Mouse (Mus musculus) spleen, postnatal 10 days (tissue): ENCODE measurements around the gene Rab4a.

Experiments used
- DNase-seq, 2 experiments: peaks; one replicate each; pipeline ENCODE4 v3.0.0; 2021 to 2022; ENCODE audit warnings: low spot score in 2 of 2

Rab4a gene

DNA sequence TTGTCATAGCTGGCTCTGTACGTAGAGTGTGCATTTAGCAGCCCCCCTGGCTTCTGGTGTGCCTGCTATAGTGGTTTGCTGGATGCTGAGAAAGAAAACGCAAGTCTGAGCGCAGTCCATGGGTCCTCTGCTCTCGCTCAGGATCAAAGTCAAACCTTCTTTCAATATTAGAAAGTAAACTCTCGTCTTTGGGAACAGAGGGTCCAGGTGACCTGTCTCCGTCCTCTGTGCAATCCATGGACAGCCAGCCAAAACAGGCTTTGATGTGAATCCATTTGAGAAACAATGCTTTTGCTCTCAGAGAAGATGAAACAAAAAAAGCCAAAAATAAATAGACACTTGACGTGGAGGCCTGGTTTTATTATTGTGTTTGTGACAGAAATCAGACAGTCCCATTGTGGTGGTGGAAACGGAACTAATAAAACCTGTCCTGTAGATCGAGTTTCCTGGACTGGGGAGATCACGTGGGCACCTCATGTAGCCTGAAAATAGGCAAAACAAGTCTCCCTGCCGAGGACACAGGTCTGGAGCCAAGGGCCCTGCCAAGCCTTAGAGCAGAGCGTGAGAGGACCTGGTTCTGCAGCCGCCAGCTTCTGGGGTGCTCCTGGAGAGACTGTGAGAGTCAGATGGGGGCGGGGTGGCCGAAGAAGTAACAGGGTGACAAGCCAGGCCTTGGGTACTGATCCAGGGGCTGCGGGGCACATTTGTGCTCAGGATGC, 7.5 kb downstream of the Rab4a start:
- DNase-seq: no peak

DNA sequence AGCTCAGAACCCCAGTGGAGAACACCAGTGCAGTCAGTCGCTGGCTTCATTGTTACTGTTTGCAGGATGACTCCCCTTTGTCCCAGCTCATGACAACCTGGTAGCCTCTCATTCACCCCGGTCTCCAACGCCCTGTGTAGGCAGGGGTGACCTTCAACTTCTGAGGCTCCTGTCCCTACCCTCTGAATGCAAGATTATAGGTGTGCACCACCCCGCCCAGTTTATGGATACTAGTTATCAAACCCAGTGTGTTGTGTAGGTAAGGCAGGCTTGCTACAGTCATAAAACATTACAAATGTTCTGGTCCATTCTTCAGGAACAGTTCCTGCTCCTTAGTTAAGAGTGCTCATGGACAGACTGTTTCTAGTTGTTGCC, 8.1 kb downstream of the Rab4a start:
- DNase-seq: no peak

DNA sequence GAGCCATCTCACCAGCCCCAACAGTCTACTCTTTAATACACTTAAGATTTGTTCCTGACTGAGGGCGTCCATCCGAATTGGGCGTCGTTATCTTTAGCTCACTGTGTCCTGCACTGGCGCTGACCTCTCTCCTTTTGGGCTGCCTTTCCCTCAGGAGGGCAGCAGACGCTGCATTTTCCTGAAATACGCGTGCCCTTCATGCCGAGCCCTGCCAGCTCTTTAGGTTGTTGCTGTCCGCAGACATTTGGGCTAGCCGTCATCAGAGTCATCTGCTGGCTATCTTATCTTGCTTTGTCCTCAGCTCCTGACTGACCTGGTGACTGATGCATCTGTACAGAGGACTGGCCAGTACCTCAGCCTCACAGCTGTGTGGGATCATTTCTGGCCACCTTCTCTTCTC, 9.5 kb downstream of the Rab4a start:
- DNase-seq: no peak

DNA sequence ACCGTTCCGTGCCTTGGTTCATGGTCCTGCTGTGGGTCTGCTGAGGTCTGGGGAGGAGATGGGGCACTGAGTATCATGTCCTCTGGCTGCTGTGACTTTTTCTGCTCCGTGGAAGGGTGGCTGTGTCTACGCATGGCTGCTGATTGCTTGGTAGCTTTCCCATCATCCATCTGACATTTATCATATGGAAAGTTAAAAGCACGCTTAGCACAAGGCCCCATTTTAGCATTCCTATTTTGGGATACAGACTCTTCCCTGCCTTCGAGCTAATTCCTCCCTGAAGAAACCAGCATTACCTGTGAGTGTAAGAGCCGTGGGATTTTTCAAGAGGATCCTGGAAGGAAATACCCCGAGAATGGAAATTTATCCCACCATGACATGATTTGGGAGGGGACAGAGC, 11.2 kb downstream of the Rab4a start:
- no peak for DNase-seq

DNA sequence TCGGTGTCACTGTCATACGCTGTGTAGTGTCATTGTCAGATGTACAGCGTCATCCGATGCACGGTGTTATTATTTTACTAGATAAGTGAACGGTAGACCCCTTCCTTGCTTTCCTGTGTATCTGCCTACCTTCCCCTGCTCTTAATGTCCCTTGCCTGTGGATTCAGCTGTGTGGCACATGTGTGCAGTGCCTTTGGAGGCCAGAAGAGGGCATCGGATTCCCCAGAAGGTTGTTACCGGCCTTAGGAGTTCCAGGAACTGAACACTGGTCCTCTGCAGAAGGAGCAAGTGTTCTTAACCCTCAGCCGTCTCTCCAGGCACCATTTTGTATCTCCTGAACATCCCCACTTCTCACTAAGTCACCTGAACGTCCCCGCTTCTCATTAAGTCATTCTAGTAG, 12.0 kb downstream of the Rab4a start:
- DNase-seq: no peak

DNA sequence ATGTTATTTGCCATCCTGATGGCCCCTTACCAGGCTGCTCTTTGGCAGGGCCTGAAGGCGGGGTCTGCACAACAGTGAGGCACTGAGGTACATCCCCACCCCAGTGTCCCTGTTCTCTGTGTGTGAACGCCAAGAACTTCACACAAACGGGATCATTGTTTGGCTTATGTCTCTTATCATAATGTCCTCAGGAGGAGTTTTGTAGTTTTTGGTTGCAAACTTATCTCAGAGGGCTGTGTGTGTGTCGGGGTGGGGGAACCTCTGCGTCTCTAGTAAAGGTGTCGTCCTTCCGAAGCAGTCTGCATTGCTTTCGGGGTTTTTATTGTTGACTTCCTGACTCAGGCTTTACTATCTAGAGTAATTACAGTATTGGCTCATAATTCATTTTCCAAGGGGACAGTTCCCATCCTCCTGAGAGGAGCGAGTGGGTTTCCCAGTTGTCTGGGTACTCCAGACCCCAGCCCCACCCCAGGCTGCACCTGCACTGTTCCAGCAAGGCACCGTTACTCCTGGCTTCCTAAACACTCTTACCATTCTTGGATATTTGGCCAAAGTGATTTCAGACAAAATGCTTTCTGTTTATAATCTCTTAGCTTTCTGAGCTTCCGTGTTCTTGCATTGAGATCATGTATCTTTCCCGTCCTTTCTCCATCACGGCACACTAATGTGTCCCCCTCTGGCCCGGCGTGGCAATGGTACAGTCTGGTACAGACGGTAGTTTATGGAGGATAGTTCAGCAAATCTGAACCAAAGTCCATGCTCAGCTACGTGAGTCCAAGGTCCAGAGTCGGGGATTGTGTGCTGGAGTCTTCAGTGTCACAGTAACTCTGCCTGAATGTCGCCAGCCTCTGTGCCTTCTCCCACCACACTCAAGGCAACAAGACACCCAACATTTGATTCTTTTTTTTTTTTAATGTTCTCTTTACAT, 14.2 kb downstream of the Rab4a start:
- no peak for DNase-seq

DNA sequence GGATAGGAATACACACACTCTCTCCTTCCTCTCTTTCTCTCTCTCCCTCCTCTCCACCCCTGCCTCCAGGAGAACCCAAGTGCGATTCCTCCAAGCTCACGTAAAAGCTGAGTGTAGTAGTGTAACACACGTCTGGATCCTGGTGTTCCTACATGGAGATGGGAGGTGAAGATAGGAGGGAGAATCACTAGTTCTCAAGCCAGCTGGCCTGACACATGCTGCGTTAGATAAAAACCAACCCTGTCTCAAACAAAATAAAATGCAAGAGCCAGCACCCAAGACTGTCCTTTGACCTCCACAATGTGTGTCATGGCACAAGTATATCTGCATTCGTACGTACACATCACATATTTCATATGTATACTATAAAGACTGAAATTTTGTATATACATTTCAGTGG, 15.0 kb downstream of the Rab4a start:
- no peak for DNase-seq

DNA sequence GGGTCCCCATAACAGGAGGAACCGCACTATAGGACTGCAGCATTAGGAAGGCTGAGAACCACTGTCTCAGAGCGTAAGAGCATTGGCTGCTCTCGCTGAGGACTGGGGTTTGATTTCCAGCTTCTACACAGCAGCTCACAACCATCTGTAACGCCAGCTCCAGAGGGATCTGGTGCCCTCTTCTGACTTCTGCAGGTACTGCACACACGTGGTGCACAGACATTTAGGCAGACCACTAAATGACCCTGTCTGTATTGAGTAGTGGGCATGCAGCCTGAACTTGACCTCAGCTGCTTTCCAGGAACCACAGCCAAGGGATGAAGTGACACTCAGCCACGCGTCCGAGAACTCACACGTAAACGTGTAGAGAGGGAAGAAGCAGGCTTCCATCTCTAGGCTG, 17.3 kb downstream of the Rab4a start:
- DNase-seq: peak in 1 of 2 experiments; percentile 43

DNA sequence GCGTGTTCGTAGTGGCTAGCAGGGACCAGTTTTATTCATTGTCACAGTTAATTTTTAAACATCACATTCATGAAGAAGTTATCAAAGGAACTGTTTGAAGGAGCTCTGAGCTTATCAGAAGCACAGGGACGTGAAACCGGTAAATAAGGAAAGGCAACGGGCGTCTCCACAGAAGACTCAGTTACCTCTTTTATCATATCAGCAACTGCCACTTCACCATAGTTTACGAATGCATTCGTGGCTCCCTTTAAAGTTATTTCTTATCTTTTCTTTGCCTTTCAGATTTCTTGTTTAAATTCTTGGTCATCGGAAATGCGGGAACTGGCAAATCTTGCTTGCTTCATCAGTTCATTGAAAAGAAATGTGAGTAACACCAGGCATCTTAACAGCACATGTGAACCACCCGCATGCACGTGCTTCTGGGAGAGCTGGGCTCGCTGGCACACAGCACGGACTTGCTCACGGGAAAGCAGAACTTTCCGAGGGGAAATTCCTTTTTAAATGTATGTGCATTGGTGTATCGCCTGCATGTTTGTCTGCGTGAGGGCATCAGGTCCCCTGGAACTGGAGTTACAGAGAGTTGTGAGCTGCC, 17.8 kb downstream of the Rab4a start:
- no peak for DNase-seq

DNA sequence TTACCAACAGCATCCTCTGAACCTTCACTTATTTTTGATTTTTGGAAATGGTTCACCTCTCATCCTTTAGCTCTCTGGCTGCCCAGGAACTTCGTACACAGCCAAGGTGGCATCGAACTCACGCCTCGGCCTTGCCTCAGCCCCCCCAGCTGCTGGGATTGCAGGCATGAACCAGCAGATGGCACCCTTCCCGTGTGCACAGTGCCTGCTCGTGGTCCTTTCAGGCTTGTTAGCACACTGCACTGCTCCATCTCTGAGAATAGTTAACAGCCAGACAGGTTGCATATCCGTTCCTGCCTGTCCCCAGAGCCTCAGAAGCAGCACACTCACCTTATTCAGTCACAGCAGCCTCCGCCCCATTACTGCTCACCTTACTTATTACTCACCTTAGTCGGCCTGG, 20.2 kb downstream of the Rab4a start:
- no peak for DNase-seq

DNA sequence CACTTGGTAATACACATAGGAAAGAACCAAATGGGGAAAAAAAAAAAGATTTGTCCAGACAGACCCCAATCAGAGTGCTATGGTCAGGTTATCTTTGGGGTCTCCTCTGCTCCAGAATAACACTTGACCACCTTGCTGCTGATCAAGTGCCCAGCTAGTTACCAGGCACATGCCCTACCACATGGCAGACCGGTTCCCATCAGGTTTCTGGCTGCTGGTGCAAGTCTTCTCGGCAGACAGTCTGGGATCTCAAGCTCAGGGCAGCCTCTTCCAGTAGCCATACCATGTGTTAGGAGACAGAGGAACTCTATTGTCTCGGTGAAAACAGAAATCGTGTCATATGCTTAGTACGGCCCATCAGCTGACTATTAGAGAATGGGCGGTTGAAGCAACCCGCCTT, 21.0 kb downstream of the Rab4a start:
- no peak for DNase-seq

DNA sequence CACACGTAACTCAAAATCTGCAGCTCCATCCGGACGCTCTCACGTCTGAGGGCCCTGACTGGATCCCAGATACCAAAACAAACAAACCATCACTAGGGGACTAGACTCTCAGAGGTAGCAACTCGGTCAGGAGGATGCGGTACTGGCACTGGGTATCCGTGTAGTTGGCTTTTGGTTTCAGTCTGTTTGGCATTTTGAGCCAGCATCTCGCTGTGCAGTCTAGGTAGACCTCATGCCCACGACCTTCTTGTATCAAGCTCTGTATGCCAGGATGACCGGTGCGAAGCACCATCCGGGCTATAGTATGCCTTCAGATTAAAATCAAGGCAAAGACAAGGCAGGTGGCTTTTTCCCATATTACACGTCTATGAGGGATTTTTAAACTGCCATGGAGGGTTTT, 21.7 kb downstream of the Rab4a start:
- no peak for DNase-seq

DNA sequence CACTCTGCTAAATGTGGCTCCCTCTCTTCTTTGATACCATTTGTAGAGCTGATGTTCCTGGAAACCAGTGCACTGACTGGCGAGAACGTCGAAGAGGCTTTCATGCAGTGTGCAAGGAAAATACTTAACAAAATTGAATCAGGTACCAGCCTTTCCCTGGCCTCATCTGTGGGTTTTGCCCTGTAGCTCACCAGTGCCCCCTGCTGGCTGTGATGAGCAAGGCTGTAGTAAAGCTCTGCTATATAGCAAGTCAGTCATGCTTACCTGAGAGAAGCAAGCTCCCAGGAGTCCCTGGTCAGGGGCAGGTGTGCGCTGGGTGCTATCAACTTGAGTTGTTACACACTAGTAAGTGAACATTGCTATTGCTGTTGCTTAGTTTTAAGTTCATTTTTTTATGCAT, 27.0 kb downstream of the Rab4a start:
- peak; percentile 38 to 71 for DNase-seq

DNA sequence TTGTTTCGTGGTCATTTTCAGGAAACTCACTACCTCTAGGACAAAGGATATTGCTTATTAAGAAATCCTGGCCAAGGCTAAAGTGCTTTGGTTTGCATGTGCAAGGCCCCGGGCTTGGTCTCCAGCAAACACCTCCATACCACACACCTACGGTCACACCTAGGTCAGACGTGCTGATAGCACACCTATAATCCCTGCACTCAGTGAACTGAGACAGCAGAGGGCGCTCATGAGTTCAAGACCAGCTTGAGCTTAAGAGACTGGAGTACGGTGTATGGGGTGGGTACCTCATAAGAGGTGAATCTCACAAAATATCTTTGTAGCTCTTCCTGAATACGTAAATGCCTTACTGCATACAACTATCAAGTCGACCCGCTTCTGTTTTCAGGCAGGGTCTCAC, 29.7 kb downstream of the Rab4a start:
- peak; percentile 60 to 82 for DNase-seq

DNA sequence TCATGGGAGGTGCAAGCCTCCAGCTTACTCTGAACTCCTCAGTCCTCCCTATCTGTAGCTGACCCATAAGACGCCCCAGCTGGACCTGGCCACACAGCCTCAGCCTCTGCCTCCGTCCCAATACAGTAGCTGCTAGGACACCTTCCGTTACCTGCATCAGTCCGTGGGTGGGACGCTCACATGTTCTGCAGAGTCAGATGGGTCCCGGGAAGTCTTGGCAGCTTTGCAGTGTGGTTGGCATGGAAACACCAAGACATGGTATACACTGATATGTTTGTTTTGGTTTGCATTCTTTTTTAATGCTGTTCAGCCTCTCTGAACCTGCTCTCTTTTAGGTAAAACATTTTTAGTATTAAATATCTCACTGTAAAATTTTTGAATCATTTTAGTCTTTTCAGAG, 30.6 kb downstream of the Rab4a start:
- DNase-seq: no peak

DNA sequence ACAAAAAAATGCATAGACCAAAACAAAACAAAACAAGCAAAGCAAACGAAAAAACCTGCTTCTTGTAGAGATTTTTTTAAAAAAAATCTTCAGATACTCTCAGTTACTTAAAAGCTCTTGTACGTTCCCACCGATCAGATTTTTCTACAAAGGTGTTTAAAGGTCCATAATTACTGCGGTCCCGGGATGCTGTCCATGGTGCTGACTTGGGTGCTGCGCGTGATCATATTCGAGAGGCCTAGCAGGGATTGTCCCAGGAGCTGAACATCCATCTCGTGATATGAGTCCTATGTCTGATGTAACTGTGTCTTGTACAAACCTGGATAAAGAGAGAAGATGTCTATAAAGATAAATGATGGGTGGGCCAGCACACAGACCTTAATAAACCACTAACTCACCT, 32.7 kb downstream of the Rab4a start:
- no peak for DNase-seq

DNA sequence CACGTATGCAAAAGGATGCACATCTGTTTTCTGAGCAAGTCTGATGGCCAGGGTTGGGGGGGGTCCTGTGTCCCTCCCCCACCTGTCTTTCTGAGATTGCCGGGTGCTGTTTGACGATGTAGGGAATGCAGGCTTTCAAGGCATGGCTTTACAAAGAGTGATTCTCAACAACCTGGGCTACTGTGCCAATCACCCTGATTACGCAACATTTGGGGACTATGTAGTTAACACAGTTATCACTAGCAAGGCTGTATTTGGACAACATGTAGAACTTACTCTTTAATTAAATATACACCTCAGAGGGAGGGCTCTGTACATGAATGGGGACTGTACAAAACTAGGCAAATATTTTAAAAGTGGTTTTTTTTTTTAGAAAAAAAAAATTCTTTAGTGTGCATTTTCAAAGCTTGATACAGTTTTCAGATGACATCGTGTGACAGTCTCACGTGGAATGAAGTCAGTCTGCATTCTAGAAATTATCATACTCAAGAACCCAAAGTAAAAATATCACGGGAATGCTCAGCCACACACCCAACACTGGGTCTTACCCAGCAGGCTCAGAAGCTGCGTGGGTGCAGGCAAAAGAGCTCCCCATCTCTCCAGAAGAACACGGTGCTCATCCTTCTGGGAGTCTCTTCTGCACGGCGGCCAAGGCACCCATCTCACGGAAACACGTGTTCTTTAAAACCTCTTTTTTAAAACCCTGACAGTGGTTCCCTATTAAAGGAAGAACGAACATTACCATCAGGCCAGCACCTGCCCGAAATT, 35.0 kb downstream of the Rab4a start:
- no peak for DNase-seq

DNA sequence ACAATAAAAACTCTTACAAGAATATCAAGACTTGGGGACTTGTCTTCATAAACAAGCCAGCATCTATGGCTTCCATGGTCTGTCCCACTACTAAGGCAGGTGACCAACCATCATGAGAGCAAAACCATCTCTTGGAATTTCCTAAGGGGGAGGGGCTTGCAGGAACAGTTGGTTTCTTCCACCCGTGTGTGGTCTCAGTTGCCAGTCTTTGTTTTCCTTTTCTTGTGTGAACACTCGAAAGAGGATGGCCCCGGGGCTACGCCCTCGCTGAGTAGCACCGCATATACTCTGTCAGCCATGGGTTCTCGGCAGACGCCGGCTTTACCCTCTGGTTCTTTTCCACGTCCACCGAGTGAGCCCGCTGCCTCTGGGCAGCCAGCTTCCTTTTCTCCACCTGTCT, 36.3 kb downstream of the Rab4a start:
- no peak for DNase-seq

DNA sequence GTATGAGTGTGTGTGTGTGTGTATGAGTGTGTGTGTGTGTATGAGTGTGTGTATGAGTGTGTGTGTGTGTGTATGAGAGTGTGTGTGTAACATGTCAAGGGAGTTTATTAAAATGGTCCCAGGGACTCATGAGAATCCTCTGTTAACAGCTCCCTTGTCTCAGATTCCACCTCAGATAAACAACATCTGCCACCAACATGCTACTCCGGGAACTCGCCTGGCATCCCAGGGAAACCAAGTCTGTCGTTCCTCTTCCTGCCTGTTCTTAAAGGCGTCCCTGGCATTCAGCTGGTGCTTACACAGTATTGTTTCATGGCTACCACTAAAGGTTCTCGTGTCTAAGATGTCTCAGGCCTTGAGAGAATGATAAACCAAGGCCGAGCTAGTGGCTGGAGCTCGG, 38.6 kb downstream of the Rab4a start:
- no peak for DNase-seq

DNA sequence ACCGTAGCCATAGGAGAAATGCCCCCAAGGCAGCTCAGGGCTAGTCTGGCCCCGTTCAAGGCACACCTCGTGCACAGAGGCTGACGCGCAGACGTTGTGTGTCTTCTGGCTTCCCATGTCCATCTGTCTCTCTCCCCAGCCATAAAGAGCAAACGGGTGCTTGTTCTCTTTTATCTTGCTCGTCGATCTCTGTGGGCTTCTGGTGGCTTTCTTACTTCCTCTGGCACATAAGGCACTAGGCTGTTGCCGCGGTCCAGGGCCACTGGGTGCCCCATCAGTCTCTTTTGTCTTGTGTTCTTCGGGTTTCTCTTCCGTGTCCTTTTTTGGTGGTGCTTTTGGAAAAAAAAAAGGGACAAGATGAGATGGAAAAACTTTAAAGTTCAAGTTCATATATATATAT, 39.3 kb downstream of the Rab4a start:
- no peak for DNase-seq

DNA sequence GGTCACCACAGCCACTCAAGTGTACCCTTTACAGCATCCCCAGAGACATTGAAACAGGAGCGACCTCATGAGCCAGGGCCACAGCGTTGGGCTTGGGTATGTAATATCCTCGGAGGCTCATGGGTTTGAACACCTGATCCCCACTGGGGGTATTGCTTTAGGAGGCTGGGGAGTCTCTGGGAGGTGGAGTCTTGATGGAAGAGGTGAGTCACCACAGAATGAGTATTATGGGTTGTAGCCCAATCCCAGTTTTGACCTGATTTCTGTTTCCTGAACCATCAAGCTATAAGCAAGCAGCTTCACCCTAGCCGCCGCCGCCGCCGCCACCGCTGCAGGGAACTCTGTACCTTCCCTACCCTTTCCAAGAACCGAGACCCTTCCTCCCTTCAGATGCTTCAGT, 40.2 kb downstream of the Rab4a start:
- DNase-seq: no peak

DNA sequence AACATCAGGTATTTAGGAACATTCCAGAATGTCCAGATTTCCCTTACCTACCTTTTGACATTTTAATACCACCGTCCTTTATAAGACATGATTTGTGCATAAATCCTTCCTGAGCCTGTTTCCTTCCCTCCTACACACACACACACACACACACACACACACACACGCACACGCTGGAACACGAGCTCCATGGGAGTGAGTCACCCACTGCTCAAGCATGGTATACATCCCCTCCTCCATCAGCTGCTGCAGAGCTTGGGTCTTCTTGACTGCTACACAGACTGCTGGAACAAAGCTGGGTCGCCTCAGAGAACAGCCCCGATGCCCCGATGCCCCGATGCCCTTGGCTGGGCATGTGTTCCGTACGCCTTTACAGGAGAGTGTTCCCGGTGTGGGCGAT, 40.7 kb downstream of the Rab4a start:
- DNase-seq: no peak
